Mouse (Mus musculus) embryonic stem cell, embryonic (primary cell): ENCODE results near the gene Zscan12.

Experiments used
- CTCF ChIA-PET, 4 experiments: fragments of 300-600 bp in 2 of 4; fragments of 350-600 bp in 2 of 4; sonication (Branson Sonifier 250); formaldehyde crosslinking; loops; one replicate each; lab custom pipeline; 2022; ENCODE audit warnings: inconsistent platforms in 2 of 4; lab: Charles Lee
- POLR2A ChIA-PET, 4 experiments: fragments of 300-600 bp in 2 of 4; fragments of 350-600 bp in 2 of 4; sonication (Branson Sonifier 250); formaldehyde crosslinking; loops; one replicate each; lab custom pipeline; 2022; ENCODE audit warnings: antibody characterized with exemption in 4 of 4, inconsistent platforms in 1 of 4; lab: Charles Lee

The Zscan12 gene

GRCm38 (mm10) chr13:21417298-21418010 lies 54.8 kb downstream of the Zscan12 start:
- ChIA-PET CTCF (interaction anchor here in 1 of 4 experiments (0.7 kb wide), 1 partner anchor 1105 kb away, joined by 3 read pairs; no protein-coding TSS in a partner anchor), POLR2A (no interaction called here)

GRCm38 (mm10) chr13:21418865-21419264 lies 56.2 kb downstream of the Zscan12 start:
- ChIA-PET POLR2A (no interaction called here), CTCF (no interaction called here)
